Mouse (Mus musculus) spleen, adult 2 months (tissue): Measurements from ENCODE around the gene Gm11214. TPM values are rescaled to one million over a fixed set of nuclear protein-coding genes. Genes with fewer than 3 reads are reported as not detected.

Source experiments
- DNase-seq, 2 experiments: peaks; one replicate each; pipeline versions ENCODE4 v3.0.0 to v3.0.0-alpha.2; 2012 to 2021; ENCODE audit warnings: low spot score in 2 of 2, low read depth in 1 of 2
- H3K27ac ChIP-seq: fragments of 200-500 bp; 2 replicates; pipeline ENCODE4 v1.5.1; 2012; ENCODE audit warnings: low read length, inconsistent platforms; ENCODE audit not compliant: insufficient read depth
- H3K27me3 ChIP-seq: fragments of 200-500 bp; 2 replicates; pipeline ENCODE4 v1.6.1; 2012; ENCODE audit warnings: mild to moderate bottlenecking, moderate library complexity, low read length, inconsistent platforms; ENCODE audit not compliant: control insufficient read depth, insufficient read depth
- H3K36me3 ChIP-seq: fragments of 200-500 bp; 2 replicates; pipeline ENCODE4 v1.6.1; 2012; ENCODE audit warnings: mild to moderate bottlenecking, low read length, inconsistent platforms; ENCODE audit not compliant: control insufficient read depth, insufficient read depth
- H3K4me1 ChIP-seq: fragments of 200-500 bp; 2 replicates; pipeline ENCODE4 v1.6.1; 2011; ENCODE audit warnings: inconsistent platforms; ENCODE audit not compliant: control insufficient read depth, insufficient read depth, insufficient read length
- H3K4me3 ChIP-seq: fragments of 200-500 bp; 2 replicates; pipeline ENCODE4 v1.5.1; 2011; ENCODE audit warnings: mild to moderate bottlenecking, inconsistent platforms; ENCODE audit not compliant: insufficient read depth, insufficient read length; ENCODE audit errors: extremely low read depth
- CTCF ChIP-seq: fragments of 200-500 bp; IDR thresholded peaks from 2 replicates; pipeline ENCODE4 v1.5.1; 2011; ENCODE audit warnings: mild to moderate bottlenecking, inconsistent platforms; ENCODE audit not compliant: insufficient read depth, insufficient read length, insufficient replicate concordance; ENCODE audit errors: extremely low read depth
- POLR2A ChIP-seq: fragments of 200-500 bp; IDR thresholded peaks from 2 replicates; pipeline ENCODE4 v1.6.1; 2011; ENCODE audit warnings: low read depth, low read length, inconsistent platforms
- WGBS: fragments of 180-500 bp; shearing (Covaris S2); methylation state at CpG from one replicate; pipeline ENCODE4 v1.1.7; 2018; 5-methylcytosine and 5-hydroxymethylcytosine counted together
- polyA plus RNA-seq: library from polyadenylated mRNA; depleted of rRNA; stranded (reverse); fragments of >200 nt; gene quantifications from 2 replicates; pipeline ENCODE4 v1.2.3, GENCODE M21; 2012

Gene Gm11214
- polyA plus RNA-seq, 1 experiment, result not detected

- no peak overlapping the region for H3K27ac ChIP-seq
- H3K4me1 ChIP-seq, result no peaks in the 10 kb centered on the region
- TF ChIP-seq POLR2A (no peak), CTCF (no peak)
- DNase-seq, result no peak
- H3K4me3 ChIP-seq, result no peak overlapping the region
- no peaks in the 10 kb centered on the region for H3K27me3 ChIP-seq
- no peaks in the 10 kb centered on the region for H3K36me3 ChIP-seq
- WGBS, result 87% methylated on average over 6 of the region's 6 CpGs
Measured at GRCm38 (mm10) chr4:63683716-63684115, 20.5 kb upstream of the Gm11214 start.

GRCm38 (mm10) chr4:63683056-63683455 lies 19.9 kb upstream of the Gm11214 start:
- no peaks in the 10 kb centered on the region for H3K4me1 ChIP-seq
- DNase-seq, result no peak
- no peak for TF ChIP-seq CTCF
- TF ChIP-seq POLR2A, result no peak
- no peak overlapping the region for H3K27ac ChIP-seq
- WGBS, result 69% methylated on average over 11 of the region's 11 CpGs
- H3K4me3 ChIP-seq, result no peak overlapping the region
- H3K27me3 ChIP-seq, result no peaks in the 10 kb centered on the region
- H3K36me3 ChIP-seq, result no peaks in the 10 kb centered on the region

GRCm38 (mm10) chr4:63682441-63682840 lies 19.3 kb upstream of the Gm11214 start:
- 84% methylated on average over 2 of the region's 2 CpGs for WGBS
- no peak overlapping the region for H3K27ac ChIP-seq
- H3K4me1 ChIP-seq, result no peaks in the 10 kb centered on the region
- no peak for DNase-seq
- no peaks in the 10 kb centered on the region for H3K36me3 ChIP-seq
- no peaks in the 10 kb centered on the region for H3K27me3 ChIP-seq
- no peak overlapping the region for H3K4me3 ChIP-seq
- TF ChIP-seq CTCF (no peak), POLR2A (no peak)

- H3K4me1 ChIP-seq, result no peaks in the 10 kb centered on the region
- TF ChIP-seq POLR2A, result no peak
- TF ChIP-seq CTCF, result no peak
- no peak overlapping the region for H3K4me3 ChIP-seq
- WGBS, result 85% methylated on average over 3 of the region's 3 CpGs
- H3K27ac ChIP-seq, result no peak overlapping the region
- no peak for DNase-seq
- no peaks in the 10 kb centered on the region for H3K36me3 ChIP-seq
- no peaks in the 10 kb centered on the region for H3K27me3 ChIP-seq
Measured at GRCm38 (mm10) chr4:63681557-63681956, 18.4 kb upstream of the Gm11214 start.

- Histone ChIP-seq H3K4me3 (no peak overlapping the region), H3K27ac (no peak overlapping the region), H3K4me1 (no peaks in the 10 kb centered on the region), H3K36me3 (no peaks in the 10 kb centered on the region), H3K27me3 (no peaks in the 10 kb centered on the region)
- WGBS, result 12% methylated on average over 2 of the region's 2 CpGs
- TF ChIP-seq CTCF (no peak), POLR2A (no peak)
- no peak for DNase-seq
Measured at GRCm38 (mm10) chr4:63675128-63675527, 11.9 kb upstream of the Gm11214 start.

GRCm38 (mm10) chr4:63668255-63668654 lies 5.1 kb upstream of the Gm11214 start:
- no peak overlapping the region for H3K27ac ChIP-seq
- 4% methylated on average over 4 of the region's 4 CpGs for WGBS
- TF ChIP-seq POLR2A, result no peak
- no peak for TF ChIP-seq CTCF
- H3K4me3 ChIP-seq, result no peak overlapping the region
- peak in 1 of 2 experiments; percentile 36 for DNase-seq
- peaks cover 8% of the 10 kb centered on the region for H3K4me1 ChIP-seq
- H3K27me3 ChIP-seq, result no peaks in the 10 kb centered on the region
- H3K36me3 ChIP-seq, result no peaks in the 10 kb centered on the region

GRCm38 (mm10) chr4:63665738-63666137 lies 2.6 kb upstream of the Gm11214 start:
- no peaks in the 10 kb centered on the region for H3K36me3 ChIP-seq
- H3K4me3 ChIP-seq, result no peak overlapping the region
- no peak for DNase-seq
- 87% methylated on average over 7 of the region's 7 CpGs for WGBS
- no peak overlapping the region for H3K27ac ChIP-seq
- TF ChIP-seq POLR2A, result no peak
- TF ChIP-seq CTCF, result no peak
- no peaks in the 10 kb centered on the region for H3K27me3 ChIP-seq
- peaks cover 8% of the 10 kb centered on the region for H3K4me1 ChIP-seq
